Mouse (Mus musculus) cerebellum, adult 18-20 months (tissue): ENCODE data around the gene Dot1l.
"Not testable (repeated sequence)": the region's sequence is repeated elsewhere in the genome, so short reads cannot be mapped to it uniquely, and the experiment has no call there.

ENCODE experiments used
- DNase-seq, 2 experiments: peaks; one replicate each; pipeline ENCODE4 v3.0.0; 2021

The Dot1l gene

GRCm38 (mm10) chr10:80814800-80815199 is 59.8 kb downstream of the Dot1l start:
- DNase-seq = no peak

GRCm38 (mm10) chr10:80816303-80816702 is 61.3 kb downstream of the Dot1l start:
- DNase-seq = not testable (repeated sequence)

GRCm38 (mm10) chr10:80817164-80817563 is 62.2 kb downstream of the Dot1l start:
- DNase-seq = no peak

GRCm38 (mm10) chr10:80817955-80818354 is 62.9 kb downstream of the Dot1l start:
- DNase-seq = not testable (repeated sequence)

- no peak for DNase-seq
Measured at GRCm38 (mm10) chr10:80818599-80819281, 63.7 kb downstream of the Dot1l start.

GRCm38 (mm10) chr10:80819406-80819805 is 64.4 kb downstream of the Dot1l start:
- no peak for DNase-seq

- peak; percentile 58 to 59 for DNase-seq
Measured at GRCm38 (mm10) chr10:80821991-80822390, 67.0 kb downstream of the Dot1l start.

- no peak for DNase-seq
Measured at GRCm38 (mm10) chr10:80822528-80822927, 67.5 kb downstream of the Dot1l start.

- no peak for DNase-seq
Measured at GRCm38 (mm10) chr10:80823316-80823715, 68.3 kb downstream of the Dot1l start.

GRCm38 (mm10) chr10:80823847-80824643 is 69.0 kb downstream of the Dot1l start:
- no peak for DNase-seq

GRCm38 (mm10) chr10:80824827-80825226 is 69.8 kb downstream of the Dot1l start:
- no peak for DNase-seq

GRCm38 (mm10) chr10:80826151-80827062 is 71.4 kb downstream of the Dot1l start, which contains the start of gene Oaz1:
Gene Oaz1, plus strand, starts transcription at chr10:80826656.
- DNase-seq = peak; percentile 99 to 100

GRCm38 (mm10) chr10:80827063-80827869 is 72.3 kb downstream of the Dot1l start:
- DNase-seq = peak in 1 of 2 experiments; percentile 26

- peak; percentile 27 to 33 for DNase-seq
Measured at GRCm38 (mm10) chr10:80827870-80828420, 72.9 kb downstream of the Dot1l start.

GRCm38 (mm10) chr10:80828587-80828986 is 73.6 kb downstream of the Dot1l start:
- not testable (repeated sequence) for DNase-seq

- DNase-seq = peak in 1 of 2 experiments; percentile 28
Measured at GRCm38 (mm10) chr10:80829359-80830278, 74.6 kb downstream of the Dot1l start.

- no peak for DNase-seq
Measured at GRCm38 (mm10) chr10:80831136-80831535, 76.1 kb downstream of the Dot1l start.

- no peak for DNase-seq
Measured at GRCm38 (mm10) chr10:80832818-80833217, 77.8 kb downstream of the Dot1l start.

- DNase-seq = peak in 1 of 2 experiments; percentile 39
Measured at GRCm38 (mm10) chr10:80835617-80836016, 80.6 kb downstream of the Dot1l start.

- peak; percentile 54 to 60 for DNase-seq
Measured at GRCm38 (mm10) chr10:80836949-80837379, 82.0 kb downstream of the Dot1l start.
